Mouse (Mus musculus) testis, adult 2 months (tissue): ENCODE measurements around the gene Sprr4. TPM values are rescaled to one million over a fixed set of nuclear protein-coding genes. Genes with fewer than 3 reads are reported as not detected.
"Not testable (repeated sequence)": the region's sequence is repeated elsewhere in the genome, so short reads cannot be mapped to it uniquely, and the experiment has no call there.

Experiments used
- H3K27ac ChIP-seq: fragments of 200-500 bp; 2 replicates; pipeline ENCODE4 v1.5.1; 2012; ENCODE audit warnings: low read depth, low read length; ENCODE audit not compliant: control insufficient read depth, insufficient read depth
- H3K27me3 ChIP-seq: fragments of 200-500 bp; 2 replicates; pipeline ENCODE4 v1.6.1; 2012; ENCODE audit warnings: mild to moderate bottlenecking, low read length, moderate library complexity; ENCODE audit not compliant: control insufficient read depth, insufficient read depth
- H3K36me3 ChIP-seq: fragments of 200-500 bp; 2 replicates; pipeline ENCODE4 v1.6.1; 2012; ENCODE audit warnings: mild to moderate bottlenecking, low read length; ENCODE audit not compliant: control insufficient read depth, insufficient read depth
- H3K4me1 ChIP-seq: fragments of 200-500 bp; 2 replicates; pipeline ENCODE4 v1.6.1; 2012; ENCODE audit warnings: low read length; ENCODE audit not compliant: control insufficient read depth, insufficient read depth
- H3K4me3 ChIP-seq: fragments of 200-500 bp; 2 replicates; pipeline ENCODE4 v1.5.1; 2012; ENCODE audit warnings: low read depth, mild to moderate bottlenecking, low read length, moderate library complexity, mixed read lengths; ENCODE audit not compliant: control insufficient read depth
- CTCF ChIP-seq: fragments of 200-500 bp; IDR thresholded peaks from 2 replicates; pipeline ENCODE4 v1.5.1; 2012; ENCODE audit warnings: low read depth, mild to moderate bottlenecking, inconsistent platforms, low read length, moderate library complexity; ENCODE audit not compliant: control insufficient read depth, insufficient read depth, insufficient replicate concordance
- POLR2A ChIP-seq: fragments of 200-500 bp; IDR thresholded peaks from 2 replicates; pipeline ENCODE4 v1.6.1; 2012; ENCODE audit warnings: low read depth, mild to moderate bottlenecking, inconsistent platforms, low read length, moderate library complexity; ENCODE audit not compliant: control insufficient read depth
- polyA plus RNA-seq: library from polyadenylated mRNA; depleted of rRNA; stranded (reverse); fragments of >200 nt; gene quantifications from 2 replicates; pipeline ENCODE4 v1.2.3, GENCODE M21; 2012; rRNA removed

Sprr4 gene
- not detected in 2 replicates for polyA plus RNA-seq

DNA sequence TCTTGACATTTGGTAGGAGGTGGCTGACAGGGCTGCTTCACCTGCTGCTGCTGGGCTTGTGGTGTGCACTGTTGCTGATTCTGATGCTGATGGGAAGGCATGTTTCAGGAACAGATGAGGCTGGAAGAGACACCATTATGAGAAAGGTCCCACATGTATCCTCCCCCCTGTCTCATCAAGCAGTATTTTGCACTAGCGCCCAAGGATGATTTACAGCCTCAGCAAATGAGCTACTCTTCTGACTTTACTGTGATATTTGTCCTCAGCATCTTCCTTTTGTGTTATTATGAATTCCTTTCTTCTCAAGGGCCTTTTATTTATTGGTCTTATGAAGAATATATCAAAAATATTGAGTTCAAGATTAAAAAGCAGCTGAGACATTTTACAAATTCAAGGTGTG, at the start of gene Sprr4:
Gene Sprr4, minus strand, starts transcription at position 101 of the 400 bp plus-strand sequence.
- Histone ChIP-seq H3K27ac (no peak within 1 kb of the TSS), H3K4me1 (no peaks in the 10 kb centered on the region), H3K4me3 (no peak within 1 kb of the TSS), H3K27me3 (no peaks in the 10 kb centered on the region), H3K36me3 (no peaks in the 10 kb centered on the region)
- TF ChIP-seq POLR2A: no peak
- TF ChIP-seq CTCF: no peak

DNA sequence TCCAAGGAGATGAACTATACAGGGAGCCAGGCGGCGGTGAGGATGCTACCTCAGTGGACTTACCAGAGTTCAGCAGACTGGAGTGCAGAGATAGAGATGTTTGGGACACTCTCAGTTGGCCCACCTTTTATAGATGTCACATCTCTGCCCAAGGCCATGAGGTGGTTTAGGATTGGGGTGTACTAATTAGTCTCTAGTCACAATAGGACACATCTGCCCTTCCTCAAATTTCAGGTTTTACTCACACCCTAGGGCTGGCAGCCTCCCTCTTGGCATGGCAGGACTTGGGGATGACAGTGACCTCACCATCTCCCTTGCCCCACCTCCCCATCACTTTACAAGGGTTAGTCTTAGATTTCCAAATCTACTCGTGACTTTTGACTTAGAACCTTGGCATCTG, 34.1 kb upstream of the Sprr4 start, which contains the start of gene 2310046K23Rik:
Gene 2310046K23Rik, minus strand, starts transcription at position 101 of the 400 bp plus-strand sequence.
- H3K36me3 ChIP-seq: no peaks in the 10 kb centered on the region
- H3K27ac ChIP-seq: no peak within 1 kb of the TSS
- no peak within 1 kb of the TSS for H3K4me3 ChIP-seq
- H3K27me3 ChIP-seq: no peaks in the 10 kb centered on the region
- H3K4me1 ChIP-seq: no peaks in the 10 kb centered on the region
- TF ChIP-seq CTCF (no peak), POLR2A (no peak)

DNA sequence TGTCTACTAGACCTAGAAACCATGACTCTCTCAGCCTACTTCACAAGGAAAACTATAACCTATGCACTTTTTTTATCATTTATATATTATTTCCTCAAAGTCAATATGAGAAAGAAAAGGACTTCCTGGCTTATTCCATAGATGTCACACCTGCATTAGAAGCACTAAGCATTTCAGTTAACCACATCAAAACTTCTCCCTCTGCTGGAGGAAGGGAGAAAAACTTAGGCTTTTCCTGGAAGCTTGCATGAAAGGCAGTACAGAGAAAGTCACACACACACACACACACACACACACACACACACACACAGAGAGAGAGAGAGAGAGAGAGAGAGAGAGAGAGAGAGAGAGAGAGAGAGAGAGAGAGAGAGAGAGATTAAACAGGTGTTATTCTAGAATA, 12.0 kb upstream of the Sprr4 start:
- TF ChIP-seq POLR2A (no peak), CTCF (no peak)

DNA sequence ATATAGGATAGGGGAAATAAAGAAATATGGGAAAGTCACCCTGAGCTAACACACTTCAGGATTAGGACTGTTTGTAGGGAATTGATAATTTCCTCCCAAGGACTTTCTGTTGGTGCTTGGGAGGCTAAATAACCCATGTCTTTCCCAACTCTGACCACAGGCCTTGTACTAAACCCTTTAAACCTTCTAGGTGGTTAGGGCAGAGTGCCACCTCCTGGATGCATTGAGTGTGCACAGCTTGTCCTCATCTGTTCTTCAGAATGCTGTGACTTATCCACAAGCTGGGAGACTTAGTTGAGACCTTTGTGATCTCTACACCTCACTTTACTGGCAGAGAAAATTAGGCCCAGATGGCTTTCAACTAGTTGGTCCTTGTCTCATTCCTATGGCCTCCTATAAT, 10.5 kb upstream of the Sprr4 start:
- H3K4me1 ChIP-seq: no peaks in the 10 kb centered on the region
- H3K4me3 ChIP-seq: no peak overlapping the region
- H3K27ac ChIP-seq: no peak overlapping the region
- H3K27me3 ChIP-seq: no peaks in the 10 kb centered on the region
- no peaks in the 10 kb centered on the region for H3K36me3 ChIP-seq
- no peak for TF ChIP-seq POLR2A
- TF ChIP-seq CTCF: no peak

More for the DNA sequence above, 12.0 kb upstream of the Sprr4 start:
- Histone ChIP-seq H3K27me3 (no peaks in the 10 kb centered on the region), H3K27ac (no peak overlapping the region), H3K4me1 (no peaks in the 10 kb centered on the region), H3K36me3 (no peaks in the 10 kb centered on the region), H3K4me3 (no peak overlapping the region)

DNA sequence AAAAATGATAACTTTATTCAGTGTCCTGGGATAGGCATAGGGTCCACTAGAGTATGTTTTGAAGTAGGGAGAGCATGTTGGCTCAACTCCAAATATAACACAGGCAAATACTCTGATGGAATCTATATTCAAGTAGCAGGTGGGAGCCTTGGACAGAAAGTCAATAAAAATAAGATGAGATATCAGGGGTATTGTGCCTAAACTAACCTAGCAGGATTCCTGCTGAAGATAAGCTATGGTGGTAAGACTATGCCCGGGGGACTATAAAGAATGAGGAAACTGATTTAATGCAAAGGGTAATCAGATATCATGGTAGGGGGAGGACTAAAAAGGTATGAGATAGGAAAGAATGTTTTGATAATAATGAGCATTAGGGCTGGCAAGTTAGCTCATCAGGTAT, 7.9 kb upstream of the Sprr4 start:
- H3K36me3 ChIP-seq: no peaks in the 10 kb centered on the region
- H3K4me3 ChIP-seq: no peak overlapping the region
- no peak overlapping the region for H3K27ac ChIP-seq
- H3K27me3 ChIP-seq: no peaks in the 10 kb centered on the region
- H3K4me1 ChIP-seq: no peaks in the 10 kb centered on the region
- TF ChIP-seq CTCF: no peak
- no peak for TF ChIP-seq POLR2A

DNA sequence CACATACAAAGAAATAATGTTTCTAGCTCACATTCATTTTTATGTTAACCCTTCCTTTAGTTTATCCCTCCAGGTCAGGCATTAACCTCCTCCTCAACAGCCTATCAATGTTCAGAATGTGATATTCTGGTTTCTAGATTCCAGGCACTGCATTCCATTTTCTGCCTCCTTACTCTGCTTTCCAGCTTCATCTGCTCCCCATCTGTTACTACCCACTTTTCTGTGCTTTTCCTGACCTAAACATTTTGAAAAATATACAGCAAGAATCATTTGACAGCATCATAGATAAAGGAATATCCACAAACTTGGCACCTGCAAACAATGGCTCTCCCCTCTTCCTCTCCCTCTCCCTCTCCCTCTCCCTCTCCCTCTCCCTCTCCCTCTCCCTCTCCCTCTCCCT, 3.2 kb upstream of the Sprr4 start:
- Histone ChIP-seq H3K36me3 (no peaks in the 10 kb centered on the region), H3K4me1 (no peaks in the 10 kb centered on the region), H3K27me3 (no peaks in the 10 kb centered on the region), H3K4me3 (no peak overlapping the region), H3K27ac (no peak overlapping the region)
- no peak for TF ChIP-seq CTCF
- TF ChIP-seq POLR2A: no peak

DNA sequence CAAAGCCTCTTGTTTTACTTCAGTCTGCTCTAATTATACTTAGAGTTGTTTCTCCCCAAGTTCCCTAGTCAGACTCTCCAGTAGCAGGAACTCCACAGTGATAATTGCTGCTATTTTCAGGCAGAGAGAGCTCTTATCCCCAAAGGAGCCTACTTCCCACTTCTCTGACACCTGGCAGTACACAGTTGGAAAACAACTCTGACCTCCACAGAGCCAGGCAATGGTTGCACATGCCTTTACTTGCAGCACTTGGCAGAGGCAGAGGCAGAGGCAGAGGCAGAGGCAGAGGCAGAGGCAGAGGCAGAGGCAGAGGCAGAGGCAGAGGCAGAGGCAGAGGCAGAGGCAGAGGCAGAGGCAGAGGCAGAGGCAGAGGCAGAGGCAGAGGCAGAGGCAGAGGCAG, 10.0 kb downstream of the Sprr4 start:
- H3K27me3 ChIP-seq, H3K36me3 ChIP-seq, H3K27ac ChIP-seq, H3K4me3 ChIP-seq, H3K4me1 ChIP-seq: not testable (repeated sequence)

DNA sequence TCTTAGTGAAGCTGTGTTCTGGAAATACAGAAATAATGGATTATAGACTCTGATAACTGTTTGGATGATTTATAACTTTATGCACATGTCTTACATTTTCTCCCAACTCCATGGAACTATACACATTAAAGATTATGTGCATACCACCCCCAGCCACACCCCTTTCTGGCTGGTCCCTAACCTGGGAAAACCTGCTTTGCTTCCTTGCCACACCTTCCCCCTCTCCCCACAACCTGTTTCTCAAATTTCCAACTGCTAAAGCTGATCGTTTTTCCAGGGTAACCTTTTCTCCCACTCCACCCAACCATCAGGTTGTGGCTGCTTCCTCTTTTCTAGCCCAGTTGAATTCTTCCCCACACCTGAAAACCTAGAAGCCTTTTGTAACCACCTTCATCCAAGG, 14.0 kb downstream of the Sprr4 start:
- Histone ChIP-seq H3K27me3 (no peaks in the 10 kb centered on the region), H3K36me3 (no peaks in the 10 kb centered on the region), H3K4me3 (no peak overlapping the region), H3K27ac (no peak overlapping the region), H3K4me1 (no peaks in the 10 kb centered on the region)
- TF ChIP-seq CTCF (no peak), POLR2A (no peak)
